Mouse (Mus musculus) testis, adult 2 months (tissue): ENCODE results near the gene Rps3.

Experiments
- CTCF ChIP-seq: fragments of 200-500 bp; IDR thresholded peaks from 2 replicates; pipeline ENCODE4 v1.5.1; 2012; ENCODE audit warnings: low read depth, mild to moderate bottlenecking, inconsistent platforms, low read length, moderate library complexity; ENCODE audit not compliant: control insufficient read depth, insufficient read depth, insufficient replicate concordance
- POLR2A ChIP-seq: fragments of 200-500 bp; IDR thresholded peaks from 2 replicates; pipeline ENCODE4 v1.6.1; 2012; ENCODE audit warnings: low read depth, mild to moderate bottlenecking, inconsistent platforms, low read length, moderate library complexity; ENCODE audit not compliant: control insufficient read depth

- TF ChIP-seq CTCF (no peak), POLR2A (no peak)
These were observed 33.8 kb downstream of the Rps3 start for GRCm38 (mm10) chr7:99449751-99450150.
